Mouse (Mus musculus): ENCODE results near the gene Rps17. TPM values are rescaled to one million over a fixed set of nuclear protein-coding genes. Genes with fewer than 3 reads are reported as not detected.

The Rps17 gene
- total RNA-seq (2017): 1,304 to 1,545 TPM (median 1,450 TPM) in 3 replicates

- ATAC-seq (replicated peaks; ENCODE audit: insufficient number of reproducible peaks, low FRiP score, low TSS enrichment, poor library complexity, severe bottlenecking): peak; percentile 89
Measured at GRCm38 (mm10) chr7:81344544-81345446, at the start of gene Rps17. Rps17 (minus strand) TSS chr7:81345254.

- no peak for ATAC-seq (replicated peaks; ENCODE audit: insufficient number of reproducible peaks, low FRiP score, low TSS enrichment, poor library complexity, severe bottlenecking)
Measured at GRCm38 (mm10) chr7:81379363-81379762, 34.3 kb upstream of the Rps17 start.

DNA sequence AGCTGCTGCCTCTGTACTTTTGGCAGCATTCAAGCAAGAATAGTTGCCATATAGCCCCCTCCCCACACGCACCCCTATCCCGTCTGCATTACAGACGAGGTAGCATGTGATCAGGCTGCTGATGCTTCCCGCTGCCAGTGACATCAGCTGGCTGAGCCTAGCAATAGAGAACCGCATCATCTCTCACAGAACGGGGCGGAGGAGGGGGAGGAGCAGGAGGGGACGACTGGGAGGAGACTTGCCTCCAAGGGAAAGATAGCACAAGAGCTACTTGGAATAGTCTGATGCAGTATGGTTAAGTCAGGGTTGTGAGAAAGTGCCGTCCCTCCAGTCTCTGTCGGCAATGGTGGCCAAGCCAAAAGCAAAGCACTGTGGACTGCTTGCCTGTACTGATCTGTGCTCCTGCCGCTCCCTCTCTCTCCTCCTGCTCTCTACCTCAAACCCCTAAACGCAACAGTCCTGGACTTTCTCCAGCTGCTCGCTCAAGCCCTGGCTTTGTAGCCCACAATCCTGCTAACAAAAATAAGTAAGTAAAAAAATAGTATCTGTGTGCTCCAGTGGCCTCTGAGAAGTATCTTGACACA lies 27.4 kb upstream of the Rps17 start:
- ATAC-seq (replicated peaks; ENCODE audit: insufficient number of reproducible peaks, low FRiP score, low TSS enrichment, poor library complexity, severe bottlenecking): no peak

GRCm38 (mm10) chr7:81371811-81372210 lies 26.8 kb upstream of the Rps17 start:
- ATAC-seq (replicated peaks; ENCODE audit: insufficient number of reproducible peaks, low FRiP score, low TSS enrichment, poor library complexity, severe bottlenecking): no peak

DNA sequence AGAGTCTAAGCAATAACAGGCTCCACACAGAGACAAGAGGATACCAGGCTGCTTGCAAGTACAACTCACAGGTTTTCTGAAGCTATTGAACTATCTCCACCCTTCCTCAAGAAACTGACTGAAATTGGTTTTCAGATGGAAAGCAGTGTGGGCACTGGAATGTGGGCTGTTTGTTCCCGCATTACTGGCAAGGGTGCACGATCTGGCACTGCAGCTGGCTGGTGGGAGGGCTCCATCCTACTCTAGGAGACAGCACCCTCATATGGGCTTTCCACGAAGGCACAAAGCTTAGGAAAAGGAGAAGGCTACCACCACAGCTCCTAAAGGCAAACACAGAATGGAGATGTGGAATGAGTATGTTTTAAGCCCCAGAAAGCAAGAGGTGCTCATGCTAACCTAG lies 24.7 kb upstream of the Rps17 start:
- no peak for ATAC-seq (replicated peaks; ENCODE audit: insufficient number of reproducible peaks, low FRiP score, low TSS enrichment, poor library complexity, severe bottlenecking)

- no peak for ATAC-seq (replicated peaks; ENCODE audit: insufficient number of reproducible peaks, low FRiP score, low TSS enrichment, poor library complexity, severe bottlenecking)
Measured at GRCm38 (mm10) chr7:81367946-81368345, 22.9 kb upstream of the Rps17 start.

DNA sequence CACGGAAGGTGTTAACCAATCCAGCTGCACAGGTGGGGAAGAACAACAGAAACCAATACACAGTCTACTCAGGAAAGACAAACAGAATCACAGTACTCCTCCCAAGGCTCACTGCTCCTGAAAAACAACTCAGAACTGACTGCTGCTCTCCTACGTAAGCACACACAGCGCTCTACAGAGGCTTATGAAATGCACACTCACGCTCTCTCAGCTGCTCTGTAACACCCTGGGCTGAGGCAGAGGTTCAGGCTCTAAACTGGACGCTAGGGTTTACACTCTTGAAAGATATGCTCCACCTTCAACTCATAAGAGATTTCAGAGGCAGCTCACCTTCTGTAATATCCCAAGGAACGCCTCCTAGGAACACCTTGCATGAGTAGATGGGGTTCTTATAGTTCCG lies 11.9 kb upstream of the Rps17 start:
- ATAC-seq (replicated peaks; ENCODE audit: insufficient number of reproducible peaks, low FRiP score, low TSS enrichment, poor library complexity, severe bottlenecking): no peak

DNA sequence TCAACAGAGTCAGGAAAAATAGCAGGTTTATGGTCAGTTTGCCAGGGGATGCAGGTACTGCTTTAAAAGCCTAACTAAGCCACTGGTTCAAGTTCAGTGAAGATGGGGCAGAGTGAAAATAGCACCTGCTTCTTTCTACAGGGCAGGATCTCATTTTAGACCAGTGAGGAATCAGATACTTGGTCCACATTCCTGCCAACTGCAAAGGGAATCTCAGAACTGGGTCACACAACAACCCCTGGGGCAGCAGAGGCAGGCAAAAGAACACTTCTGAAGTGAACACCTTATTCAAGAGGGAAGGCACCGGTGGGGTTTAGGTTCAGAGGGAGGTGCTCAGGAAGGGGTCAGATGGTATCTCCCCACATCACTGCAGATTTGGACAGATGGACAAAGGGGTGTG lies 11.3 kb upstream of the Rps17 start:
- no peak for ATAC-seq (replicated peaks; ENCODE audit: insufficient number of reproducible peaks, low FRiP score, low TSS enrichment, poor library complexity, severe bottlenecking)

DNA sequence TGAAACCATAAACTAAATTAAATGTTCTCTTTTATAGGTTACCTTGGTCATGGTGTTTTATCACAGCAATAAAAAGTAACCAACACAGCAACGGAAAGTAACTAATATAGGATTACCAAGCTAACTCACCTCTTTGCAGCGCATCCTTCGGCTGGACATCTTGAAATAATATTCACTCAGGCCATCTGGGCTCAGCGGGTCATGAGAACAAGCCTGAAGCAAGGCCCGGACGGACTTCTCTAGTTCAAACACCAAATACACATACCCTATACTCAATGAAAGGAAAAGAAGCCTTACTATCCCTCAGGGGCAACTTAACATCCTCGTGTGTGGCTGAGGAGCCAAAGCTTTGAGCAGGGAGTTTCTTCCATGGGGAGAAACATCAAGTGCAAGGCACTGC lies 10.7 kb upstream of the Rps17 start:
- ATAC-seq (replicated peaks; ENCODE audit: insufficient number of reproducible peaks, low FRiP score, low TSS enrichment, poor library complexity, severe bottlenecking): no peak

DNA sequence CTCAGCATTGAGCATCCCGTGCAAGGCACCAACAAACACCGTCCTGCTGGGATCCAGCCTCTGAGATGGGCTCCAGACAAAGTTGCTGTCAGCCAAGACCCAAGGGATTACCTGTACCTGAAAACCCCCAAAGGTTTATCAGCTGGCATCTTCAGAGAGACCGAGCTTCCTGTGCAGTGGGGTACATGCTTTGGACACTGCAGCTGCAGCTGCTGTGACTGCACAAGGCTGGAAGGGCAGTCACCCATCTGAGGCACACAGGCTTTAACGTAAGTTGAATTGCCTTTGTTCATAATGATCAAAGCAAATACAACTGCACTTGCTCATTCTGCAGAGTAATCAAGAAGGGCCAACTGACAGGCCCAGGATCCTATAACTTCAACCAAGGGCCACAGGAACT lies 6.8 kb upstream of the Rps17 start:
- ATAC-seq (replicated peaks; ENCODE audit: insufficient number of reproducible peaks, low FRiP score, low TSS enrichment, poor library complexity, severe bottlenecking): no peak

DNA sequence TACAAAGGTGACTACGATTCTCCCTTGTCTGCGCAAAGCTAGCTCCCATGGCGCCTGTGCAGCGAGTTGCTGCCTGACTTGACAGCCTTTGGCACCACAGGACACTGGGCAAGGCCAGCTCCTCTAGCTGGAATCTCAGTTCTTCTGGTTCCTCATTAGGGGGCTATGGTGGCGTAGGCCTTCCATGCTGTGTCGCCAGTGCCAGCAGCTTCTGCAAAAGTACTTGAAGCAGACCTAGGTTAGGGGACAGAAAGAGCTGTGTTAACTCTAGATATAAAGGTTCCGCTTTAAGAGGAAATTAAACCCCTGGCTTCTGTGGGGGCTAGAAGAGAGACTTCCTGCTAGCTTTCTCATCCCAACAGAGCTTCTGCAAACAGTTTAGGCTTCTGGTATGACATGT lies 3.2 kb upstream of the Rps17 start:
- no peak for ATAC-seq (replicated peaks; ENCODE audit: insufficient number of reproducible peaks, low FRiP score, low TSS enrichment, poor library complexity, severe bottlenecking)

DNA sequence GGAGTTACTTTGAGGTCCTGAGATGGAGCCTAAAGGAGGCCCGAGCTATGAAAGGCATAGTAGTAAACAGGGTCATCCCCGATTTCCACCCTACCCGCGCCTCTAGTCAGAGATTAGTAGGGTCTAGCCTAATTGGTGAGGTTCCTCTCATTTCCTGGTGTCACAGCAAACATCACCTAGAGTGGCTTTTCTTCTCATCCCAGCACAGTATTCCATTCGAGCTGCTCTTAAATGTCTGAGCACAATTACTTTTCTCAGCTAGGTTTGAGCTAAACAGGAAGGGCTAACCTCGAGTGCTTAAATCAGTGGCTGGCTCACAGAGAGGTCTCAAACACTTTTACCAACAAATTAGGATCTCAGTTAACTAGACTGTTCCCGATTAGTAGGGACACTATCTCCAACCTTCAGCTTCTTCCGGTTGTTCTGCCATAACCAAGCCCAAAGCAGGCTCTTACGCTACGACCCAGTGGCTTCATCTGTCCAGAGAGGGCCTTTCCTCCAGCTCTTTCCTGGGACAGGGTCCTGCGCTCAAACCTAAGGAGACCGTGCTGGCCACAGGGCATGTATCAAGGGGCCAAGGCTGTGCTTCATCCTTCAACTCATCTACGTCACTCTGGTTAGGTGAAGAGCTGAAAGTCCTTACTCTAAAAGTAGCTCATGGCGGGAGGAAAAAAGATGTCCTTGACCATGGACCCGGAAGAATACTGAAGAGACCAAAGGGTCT lies 555 bp upstream of the Rps17 start:
- ATAC-seq (replicated peaks; ENCODE audit: insufficient number of reproducible peaks, low FRiP score, low TSS enrichment, poor library complexity, severe bottlenecking): no peak

DNA sequence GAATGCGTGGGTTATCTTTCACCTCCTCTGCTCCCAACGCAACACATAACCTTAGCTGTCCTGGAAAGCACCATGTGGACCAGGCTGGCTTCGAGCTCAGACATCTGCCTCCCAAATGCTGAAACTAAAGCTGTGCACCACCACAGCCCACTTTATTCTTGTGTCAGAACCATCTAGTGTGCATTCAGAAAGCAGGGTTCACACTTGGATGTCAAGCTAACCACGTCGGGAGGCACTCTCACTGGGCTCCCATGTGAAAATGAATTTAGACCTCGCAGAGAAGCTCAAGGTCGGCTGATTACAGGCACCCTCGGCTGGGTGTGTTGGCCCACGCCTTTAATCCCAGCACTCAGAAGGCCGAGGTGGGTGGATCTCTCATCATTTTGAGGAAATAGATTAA lies 1.2 kb downstream of the Rps17 start:
- no peak for ATAC-seq (replicated peaks; ENCODE audit: insufficient number of reproducible peaks, low FRiP score, low TSS enrichment, poor library complexity, severe bottlenecking)

DNA sequence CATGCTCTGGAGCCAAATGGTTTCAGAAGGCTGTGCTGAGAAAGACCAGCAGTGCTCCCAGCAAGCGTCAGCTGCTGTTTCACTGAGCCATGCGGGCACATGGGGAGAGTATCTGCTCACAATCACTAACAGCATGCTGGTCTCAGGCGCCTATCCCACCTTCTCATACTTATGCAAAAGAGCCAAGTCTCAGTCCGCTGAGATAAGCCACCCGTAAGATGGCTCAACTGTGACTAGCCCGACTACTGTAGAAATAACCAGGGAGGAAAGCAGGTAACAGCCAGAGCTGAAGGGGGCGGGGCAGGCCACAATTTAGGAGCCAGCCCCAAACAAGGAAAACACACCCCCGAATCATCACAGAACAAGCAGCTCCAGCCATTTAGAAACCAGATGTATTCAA lies 1.7 kb downstream of the Rps17 start:
- no peak for ATAC-seq (replicated peaks; ENCODE audit: insufficient number of reproducible peaks, low FRiP score, low TSS enrichment, poor library complexity, severe bottlenecking)

DNA sequence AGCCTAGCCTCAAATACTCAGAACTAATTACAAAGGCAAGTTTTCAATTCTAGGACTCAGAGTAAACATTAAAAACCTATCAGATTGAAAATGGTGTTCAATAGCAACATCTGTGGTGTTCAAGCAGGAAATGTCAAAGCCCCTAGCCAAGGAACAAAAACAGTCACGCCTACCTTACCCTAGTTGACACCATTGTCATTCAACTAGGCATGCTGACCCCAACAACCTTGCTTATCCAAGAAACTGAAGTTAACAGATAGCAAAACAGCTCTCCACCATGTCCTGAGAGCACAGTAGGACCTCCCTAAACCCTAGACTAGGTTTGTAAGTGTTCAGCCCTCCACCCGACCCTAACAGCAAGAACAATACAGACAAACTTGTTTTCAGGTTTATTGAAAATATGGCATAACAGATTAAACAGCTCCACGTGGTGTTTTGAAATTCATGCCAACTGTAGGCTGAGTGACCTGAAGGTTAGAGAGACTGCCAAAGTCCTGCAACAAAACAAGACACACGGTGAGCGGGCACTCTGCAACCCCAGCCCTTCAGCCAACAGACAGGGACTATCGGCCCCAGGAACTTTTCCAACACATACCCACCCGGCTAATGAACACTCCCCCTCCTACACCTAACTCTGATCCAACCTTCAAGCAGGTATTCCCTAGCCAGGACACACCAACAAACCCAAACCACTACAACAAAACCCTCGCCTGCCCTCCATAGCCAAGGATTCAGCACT lies 2.5 kb downstream of the Rps17 start:
- ATAC-seq (replicated peaks; ENCODE audit: insufficient number of reproducible peaks, low FRiP score, low TSS enrichment, poor library complexity, severe bottlenecking): no peak

- ATAC-seq (replicated peaks; ENCODE audit: insufficient number of reproducible peaks, low FRiP score, low TSS enrichment, poor library complexity, severe bottlenecking): no peak
Measured at GRCm38 (mm10) chr7:81341563-81341962, 3.5 kb downstream of the Rps17 start.

GRCm38 (mm10) chr7:81339783-81340182 lies 5.3 kb downstream of the Rps17 start:
- peak; percentile 56; the same call in 1 of the 2 replicates for ATAC-seq (replicated peaks; ENCODE audit: insufficient number of reproducible peaks, low FRiP score, low TSS enrichment, poor library complexity, severe bottlenecking)

DNA sequence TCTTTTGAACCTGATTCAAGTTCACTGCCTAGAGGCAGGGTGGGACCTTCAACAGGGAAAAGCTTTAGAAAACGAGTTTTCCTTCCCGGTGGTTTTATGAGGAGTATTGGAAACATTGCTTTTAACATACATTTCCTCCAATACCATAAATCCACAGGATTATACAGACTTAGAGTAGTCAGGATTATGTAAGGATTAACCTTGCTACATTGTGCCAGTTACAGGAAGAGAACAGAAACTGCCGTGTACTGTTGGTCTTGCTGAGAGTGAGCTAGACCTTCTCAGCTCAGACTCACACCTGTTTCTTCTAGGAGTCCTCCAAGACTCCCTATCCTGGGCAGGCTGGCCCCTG lies 6.6 kb downstream of the Rps17 start:
- ATAC-seq (replicated peaks; ENCODE audit: insufficient number of reproducible peaks, low FRiP score, low TSS enrichment, poor library complexity, severe bottlenecking): no peak

Measured in monocyte, adult 5-6 weeks (primary cell).